Mouse (Mus musculus) embryonic facial prominence, embryonic 15.5 days (tissue): ENCODE results near the gene Praf2. TPM values are rescaled to one million over a fixed set of nuclear protein-coding genes. Genes with fewer than 3 reads are reported as not detected.

Experiments
- ATAC-seq: fragments of 200-750 bp; cut with Nextera tagmentation; 2 replicates; pipeline ENCODE4 v1.8.0; 2017; ENCODE audit warnings: low read depth, moderate TSS enrichment; ENCODE audit not compliant: insufficient number of reproducible peaks, low FRiP score, low TSS enrichment
- H3K27ac ChIP-seq: fragments of 300-500 bp; sonication (generic); replicated peaks from 2 replicates; pipeline ENCODE4 v1.5.1; 2015; ENCODE audit warnings: mild to moderate bottlenecking, inconsistent platforms
- H3K27me3 ChIP-seq: fragments of 300-500 bp; sonication (generic); 2 replicates; pipeline ENCODE4 v1.6.1; 2015; ENCODE audit warnings: inconsistent platforms
- H3K36me3 ChIP-seq: fragments of 300-500 bp; sonication (generic); 2 replicates; pipeline ENCODE4 v1.6.1; 2015; ENCODE audit warnings: mild to moderate bottlenecking, inconsistent platforms
- H3K4me1 ChIP-seq: fragments of 300-500 bp; sonication (generic); 2 replicates; pipeline ENCODE4 v1.6.1; 2015; ENCODE audit warnings: inconsistent platforms
- H3K4me2 ChIP-seq: fragments of 300-500 bp; sonication (generic); replicated peaks from 2 replicates; pipeline ENCODE4 v1.6.1; 2015; ENCODE audit warnings: mild to moderate bottlenecking, inconsistent platforms
- H3K4me3 ChIP-seq: fragments of 300-500 bp; sonication (generic); replicated peaks from 2 replicates; pipeline ENCODE4 v1.5.1; 2015; ENCODE audit warnings: mild to moderate bottlenecking, inconsistent platforms
- H3K9ac ChIP-seq: fragments of 300-500 bp; sonication (generic); 2 replicates; pipeline ENCODE4 v1.6.1; 2015; ENCODE audit warnings: inconsistent platforms
- H3K9me3 ChIP-seq: fragments of 300-500 bp; sonication (generic); replicated peaks from 2 replicates; pipeline ENCODE4 v1.6.1; 2016; ENCODE audit warnings: inconsistent platforms
- WGBS: fragments of 180-500 bp; shearing (Covaris S2); methylation state at CpG from one replicate; pipeline ENCODE4 v1.1.7; 2015; 5-methylcytosine and 5-hydroxymethylcytosine counted together
- polyA plus RNA-seq: library from polyadenylated mRNA; unstranded; fragments of >200 nt; fragmentation: Nextera tagmentation; extraction: Ambion mirVana; gene quantifications from 2 replicates; pipeline ENCODE4 v1.2.1, GENCODE M21; 2015

Gene Praf2
- polyA plus RNA-seq, 1 experiment from 2014 or later, result 74.7 TPM

DNA sequence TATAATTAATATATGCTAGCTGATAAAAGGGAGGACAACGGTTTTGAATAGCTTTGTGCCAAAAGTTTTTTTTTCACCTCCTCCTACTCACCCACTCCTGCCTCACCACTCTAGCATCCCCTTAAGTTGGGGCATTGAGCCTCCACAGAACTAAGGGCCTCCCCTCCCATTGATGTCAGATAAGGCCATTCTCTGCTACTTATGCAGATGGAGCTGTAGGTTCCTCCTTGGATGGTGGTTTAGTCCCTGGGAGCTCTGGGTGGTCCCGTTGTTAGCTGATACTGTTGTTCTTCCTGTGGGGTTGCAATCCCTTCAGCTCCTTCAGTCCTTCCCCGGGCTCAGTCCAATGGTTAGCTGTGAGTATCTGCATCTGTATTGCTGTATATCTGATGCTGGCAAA, 51.1 kb downstream of the Praf2 start:
- 23% methylated on average over 3 of the region's 3 CpGs for WGBS

More for the DNA sequence above, 51.1 kb downstream of the Praf2 start:
- Histone ChIP-seq H3K36me3 (no peaks in the 10 kb centered on the region), H3K27ac (no peak overlapping the region), H3K4me2 (no peak overlapping the region), H3K27me3 (no peaks in the 10 kb centered on the region), H3K9me3 (no peaks in the 10 kb centered on the region), H3K4me1 (no peaks in the 10 kb centered on the region), H3K4me3 (no peak overlapping the region), H3K9ac (no peak overlapping the region)
- ATAC-seq, result no peak

Other genes starting within 250 kb of the Praf2 start
- gene Foxp3, start 154.8 kb upstream of the Praf2 start, polyA plus RNA-seq, result 0.11 TPM in 2 replicates
- 2.3 and 2.6 TPM in 2 replicates for gene Ppp1r3f, start 154.2 kb upstream of the Praf2 start, polyA plus RNA-seq
- 27.4 and 29.9 TPM in 2 replicates for gene Ccdc22, start 122.9 kb upstream of the Praf2 start, polyA plus RNA-seq
- gene Cacna1f, start 121.4 kb upstream of the Praf2 start, polyA plus RNA-seq, result 0.03 and 0.11 TPM in 2 replicates
- gene Syp, start 90.0 kb upstream of the Praf2 start, polyA plus RNA-seq, result 4.7 and 5.3 TPM in 2 replicates
- gene Prickle3, start 71.2 kb upstream of the Praf2 start, polyA plus RNA-seq, result 15.2 and 16.6 TPM in 2 replicates
- 171 and 180 TPM in 2 replicates for gene Plp2, start 57.0 kb upstream of the Praf2 start, polyA plus RNA-seq
- gene Magix, start 47.2 kb upstream of the Praf2 start, polyA plus RNA-seq, result 0.46 and 0.48 TPM in 2 replicates
- 37.4 and 37.9 TPM in 2 replicates for gene Gpkow, start 31.3 kb upstream of the Praf2 start, polyA plus RNA-seq
- 40.6 and 48.0 TPM in 2 replicates for gene Wdr45, start 14.1 kb upstream of the Praf2 start, polyA plus RNA-seq
- 0.44 and 0.66 TPM in 2 replicates for gene Gm45208, start 6.2 kb upstream of the Praf2 start, polyA plus RNA-seq
- gene Ccdc120, start 22.5 kb downstream of the Praf2 start, polyA plus RNA-seq, result 17.2 and 22.1 TPM in 2 replicates
- 32.8 and 35.9 TPM in 2 replicates for gene Tfe3, start 34.1 kb downstream of the Praf2 start, polyA plus RNA-seq
- 46.2 and 46.7 TPM in 2 replicates for gene Gripap1, start 61.3 kb downstream of the Praf2 start, polyA plus RNA-seq
- 1.8 and 1.9 TPM in 2 replicates for gene Kcnd1, start 93.8 kb downstream of the Praf2 start, polyA plus RNA-seq
- gene Otud5, start 112.9 kb downstream of the Praf2 start, polyA plus RNA-seq, result 51.3 and 53.9 TPM in 2 replicates
- gene Pim2, start 149.8 kb downstream of the Praf2 start, polyA plus RNA-seq, result 9.8 and 14.2 TPM in 2 replicates
- gene Slc35a2, start 155.6 kb downstream of the Praf2 start, polyA plus RNA-seq, result 55.0 and 55.5 TPM in 2 replicates
- 125 and 126 TPM in 2 replicates for gene Pqbp1, start 170.8 kb downstream of the Praf2 start, polyA plus RNA-seq
- gene Timm17b, start 170.9 kb downstream of the Praf2 start, polyA plus RNA-seq, result 158 and 169 TPM in 2 replicates
- gene Gm10491, start 179.4 kb downstream of the Praf2 start, polyA plus RNA-seq, result not detected in 2 replicates
- gene Gm10490, start 181.1 kb downstream of the Praf2 start, polyA plus RNA-seq, result not detected in 2 replicates
- gene Pcsk1n, start 191.4 kb downstream of the Praf2 start, polyA plus RNA-seq, result 1.7 and 2.7 TPM in 2 replicates
- not detected in 2 replicates for gene Eras, start 200.2 kb downstream of the Praf2 start, polyA plus RNA-seq
- gene Hdac6, start 219.4 kb downstream of the Praf2 start, polyA plus RNA-seq, result 26.3 and 27.5 TPM in 2 replicates
- gene Gata1, start 249.6 kb downstream of the Praf2 start, polyA plus RNA-seq, result 1.7 and 1.9 TPM in 2 replicates